Mouse (Mus musculus) E14TG2a.4 (cell line): ENCODE measurements at regions not wholly inside any gene's neighbourhood (a gene's known extent, or its start where the extent isn't known, plus 50 kb on each side); places are given as distances from the start of the nearest gene placed in this dataset.

Experiments
- H3K27me3 ChIP-seq: 2 replicates; pipeline ENCODE4 v1.6.1; 2014; ENCODE audit warnings: low read length, control low read depth; ENCODE audit not compliant: insufficient read depth
- H3K36me3 ChIP-seq: 2 replicates; pipeline ENCODE4 v1.6.1; 2014; ENCODE audit warnings: low read length, control low read depth; ENCODE audit not compliant: insufficient read depth
- H3K4me1 ChIP-seq: replicated peaks from 2 replicates; pipeline ENCODE4 v1.6.1; 2014; ENCODE audit warnings: low read depth, low read length, control low read depth
- H3K4me3 ChIP-seq: replicated peaks from 2 replicates; pipeline ENCODE4 v1.5.1; 2014; ENCODE audit warnings: mild to moderate bottlenecking, low read length
- H3K9me3 ChIP-seq: 2 replicates; pipeline ENCODE4 v1.6.1; 2014; ENCODE audit warnings: low read length, control low read depth
- CTCF ChIP-seq: conservative IDR thresholded peaks from 2 replicates; pipeline ENCODE4 v1.5.1; 2014; ENCODE audit warnings: low read length
- NANOG ChIP-seq: IDR thresholded peaks from 2 replicates; pipeline ENCODE4 v1.6.1; 2014; ENCODE audit warnings: borderline replicate concordance, low read length, mixed read lengths
- POU5F1 ChIP-seq: IDR thresholded peaks from 2 replicates; pipeline ENCODE4 v1.6.1; 2014; ENCODE audit warnings: low read length, borderline replicate concordance

DNA sequence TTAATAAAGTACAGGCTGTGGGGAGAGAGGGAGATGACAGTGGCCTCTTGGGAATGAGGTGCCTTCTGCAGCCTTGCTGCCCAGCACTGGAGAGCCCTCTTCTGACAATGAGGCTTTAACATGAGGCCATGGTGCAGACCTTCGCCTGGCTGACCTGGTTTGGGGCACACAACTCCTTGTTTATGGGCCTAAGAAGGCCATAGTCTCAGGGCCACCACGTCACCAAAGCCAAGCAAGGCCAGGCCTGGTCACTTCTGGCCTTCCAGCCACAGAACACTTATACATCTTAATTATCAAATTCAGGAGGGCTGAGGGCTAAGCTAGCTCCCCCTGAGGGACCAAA, 70.7 kb upstream of the Ptpn1 start:
- Histone ChIP-seq H3K27me3 (no peaks in the 10 kb centered on the region; the same call in 1 of the 2 replicates), H3K4me3 (no peak overlapping the region), H3K36me3 (no peaks in the 10 kb centered on the region), H3K4me1 (no peaks in the 10 kb centered on the region), H3K9me3 (no peaks in the 10 kb centered on the region)
- TF ChIP-seq NANOG, result no peak
- TF ChIP-seq POU5F1, result no peak
- no peak for TF ChIP-seq CTCF

DNA sequence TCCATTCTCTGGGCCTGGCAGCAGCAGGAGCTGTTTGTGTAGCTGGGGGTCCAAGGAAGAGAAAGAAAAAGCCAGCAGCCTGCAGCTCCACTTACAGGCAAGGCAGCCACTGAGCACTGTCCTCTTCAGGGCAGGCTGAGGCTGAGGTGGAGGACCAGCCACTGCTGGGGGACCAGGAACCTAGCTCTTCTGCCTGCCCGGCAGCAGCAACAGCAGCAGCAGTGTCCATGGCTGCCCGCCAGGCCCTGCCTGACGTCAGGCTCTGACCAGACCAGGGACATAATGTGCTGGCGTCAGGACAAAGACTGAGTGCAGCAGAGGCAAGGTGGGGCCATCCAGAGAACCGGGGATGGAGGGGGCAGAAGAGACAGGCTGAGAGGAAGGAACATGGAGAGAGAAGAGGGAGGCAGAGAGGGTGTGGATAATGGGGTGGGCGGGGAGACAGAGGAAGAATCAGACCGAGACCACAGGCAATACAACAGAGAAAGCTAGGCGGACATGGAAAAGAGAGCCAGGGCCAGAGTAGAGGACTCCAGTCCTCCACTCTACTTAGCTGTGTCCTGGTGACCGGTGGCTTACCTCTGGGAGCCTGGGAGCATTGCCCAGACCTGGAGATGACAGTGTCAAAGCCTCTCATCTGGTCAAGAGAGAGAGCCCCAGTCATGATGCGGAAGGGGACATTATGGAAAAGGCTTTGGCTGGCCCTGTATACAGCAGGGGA, 71.2 kb upstream of the Ptpn1 start:
- H3K4me1 ChIP-seq, result no peaks in the 10 kb centered on the region
- no peaks in the 10 kb centered on the region for H3K9me3 ChIP-seq
- H3K4me3 ChIP-seq, result no peak overlapping the region
- TF ChIP-seq CTCF (no peak), NANOG (no peak), POU5F1 (no peak)
- no peaks in the 10 kb centered on the region; the same call in 1 of the 2 replicates for H3K27me3 ChIP-seq
- no peaks in the 10 kb centered on the region for H3K36me3 ChIP-seq

DNA sequence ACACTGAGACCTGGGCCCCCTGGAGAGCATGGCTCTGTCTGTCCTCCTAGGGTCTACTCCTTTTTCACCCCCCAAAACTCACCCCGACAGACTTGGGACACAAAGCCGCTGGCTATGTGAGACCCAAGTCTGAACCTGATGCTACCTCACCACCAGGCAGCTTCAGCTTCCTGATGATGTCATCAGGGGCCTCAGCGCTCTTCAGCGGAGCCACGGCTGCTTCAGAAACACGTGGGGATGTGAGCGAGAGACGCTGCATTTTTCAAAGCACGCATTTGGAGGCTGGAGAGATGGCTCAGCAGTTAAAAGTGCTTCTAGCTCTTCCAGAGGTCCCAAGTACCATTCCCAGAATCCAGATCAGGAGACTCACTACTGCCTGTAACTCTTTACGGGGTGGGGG, 72.3 kb upstream of the Ptpn1 start:
- peaks cover 4% of the 10 kb centered on the region for H3K9me3 ChIP-seq
- H3K4me3 ChIP-seq, result no peak overlapping the region
- no peaks in the 10 kb centered on the region for H3K4me1 ChIP-seq
- no peak for TF ChIP-seq NANOG
- no peak for TF ChIP-seq CTCF
- TF ChIP-seq POU5F1, result no peak
- no peaks in the 10 kb centered on the region; the same call in 1 of the 2 replicates for H3K27me3 ChIP-seq
- H3K36me3 ChIP-seq, result no peaks in the 10 kb centered on the region

DNA sequence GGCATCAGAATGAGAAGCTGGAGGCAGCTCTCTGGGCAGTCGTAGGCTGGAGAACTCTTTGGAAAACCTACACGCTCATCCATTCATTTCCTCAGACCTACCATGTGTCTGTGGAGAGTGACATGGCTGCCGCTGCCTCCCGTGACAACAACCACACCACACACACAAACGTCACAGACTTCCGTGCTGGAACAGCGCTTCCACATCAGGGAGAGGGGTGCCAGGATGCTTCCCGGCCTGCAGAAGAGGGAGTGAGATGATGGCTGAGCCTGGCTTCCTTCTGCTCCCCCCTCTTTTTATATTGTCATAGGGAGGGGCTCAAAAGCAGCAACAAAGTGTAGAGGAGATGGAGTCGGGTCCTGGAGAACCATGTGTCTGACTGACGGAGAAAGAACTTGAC, 73.5 kb upstream of the Ptpn1 start:
- no peaks in the 10 kb centered on the region for H3K4me1 ChIP-seq
- H3K27me3 ChIP-seq, result no peaks in the 10 kb centered on the region; the same call in 1 of the 2 replicates
- TF ChIP-seq NANOG (no peak), POU5F1 (no peak), CTCF (no peak)
- no peak overlapping the region for H3K4me3 ChIP-seq
- no peaks in the 10 kb centered on the region for H3K36me3 ChIP-seq
- peaks cover 5% of the 10 kb centered on the region for H3K9me3 ChIP-seq

DNA sequence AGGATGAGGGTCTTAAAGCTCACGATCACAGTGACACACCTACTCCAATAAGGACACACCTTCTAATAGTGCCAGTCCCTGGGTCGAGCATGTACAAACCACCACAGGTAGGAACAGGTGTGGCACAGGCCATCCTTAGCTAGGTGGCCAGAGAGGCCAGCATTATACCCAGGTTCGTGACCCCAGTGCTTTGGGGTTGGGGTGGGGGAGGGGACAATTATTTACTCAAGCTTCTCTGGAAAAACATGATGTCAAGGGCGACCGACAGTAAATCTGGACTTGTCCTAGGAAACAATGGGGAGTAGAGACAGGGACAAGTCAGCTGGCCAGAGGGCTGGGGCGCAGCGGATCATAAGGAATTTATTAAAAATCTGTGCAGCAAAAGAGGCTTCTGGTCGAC, 73.9 kb upstream of the Ptpn1 start:
- Histone ChIP-seq H3K36me3 (no peaks in the 10 kb centered on the region), H3K4me3 (no peak overlapping the region), H3K4me1 (no peaks in the 10 kb centered on the region), H3K9me3 (peaks cover 5% of the 10 kb centered on the region), H3K27me3 (no peaks in the 10 kb centered on the region; the same call in 1 of the 2 replicates)
- TF ChIP-seq POU5F1 (no peak), CTCF (no peak), NANOG (no peak)

DNA sequence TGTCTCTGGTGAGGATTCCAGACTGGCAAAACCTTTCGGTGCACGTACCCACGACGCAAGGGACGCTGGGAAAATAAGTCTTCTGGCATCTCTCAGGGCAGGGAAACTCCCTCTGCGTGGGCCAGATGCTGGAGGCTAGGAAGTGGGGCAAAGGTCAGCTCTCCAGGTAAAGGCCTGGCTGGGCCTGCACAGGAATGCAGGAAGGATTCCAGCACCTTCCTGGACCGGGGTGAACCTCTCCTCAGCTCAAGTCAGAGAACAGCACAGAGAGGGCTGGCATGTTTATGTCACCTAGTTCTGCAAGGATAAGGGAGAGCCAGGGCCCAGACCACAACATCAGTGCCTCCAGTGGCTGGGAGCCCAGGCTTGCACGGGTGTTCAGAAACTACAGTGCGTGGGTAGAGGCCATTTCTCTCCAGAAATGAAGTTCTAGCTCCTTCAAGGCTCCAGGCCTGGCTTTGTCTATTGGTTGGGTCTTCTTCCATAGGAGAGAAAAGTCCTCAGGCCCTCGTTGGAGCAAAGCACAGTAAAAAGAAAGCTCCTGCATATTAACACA, 74.9 kb upstream of the Ptpn1 start:
- Histone ChIP-seq H3K27me3 (peaks cover 2% of the 10 kb centered on the region; the same call in 1 of the 2 replicates), H3K36me3 (no peaks in the 10 kb centered on the region), H3K4me1 (no peaks in the 10 kb centered on the region), H3K9me3 (peaks cover 5% of the 10 kb centered on the region), H3K4me3 (no peak overlapping the region)
- no peak for TF ChIP-seq POU5F1
- no peak for TF ChIP-seq CTCF
- no peak for TF ChIP-seq NANOG

DNA sequence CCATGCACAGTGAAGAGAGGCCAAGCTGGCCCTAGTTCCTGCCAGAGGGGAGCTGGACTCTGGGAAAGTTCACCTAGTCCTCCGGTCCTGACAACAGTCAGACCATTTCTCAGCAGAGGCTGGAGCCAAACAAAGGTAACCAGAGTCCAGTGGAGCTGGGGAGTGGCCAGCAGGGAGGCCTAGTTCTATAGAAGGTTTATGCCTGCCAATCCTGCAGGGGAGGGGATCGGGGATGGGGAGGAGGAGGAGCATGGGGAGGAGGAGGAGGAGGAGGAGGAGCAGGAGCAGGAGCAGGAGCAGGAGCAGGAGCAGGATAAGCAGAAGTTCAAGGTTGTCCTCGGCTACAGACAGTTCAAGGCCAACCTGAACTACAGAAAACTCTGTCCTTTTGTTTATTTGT, 75.8 kb upstream of the Ptpn1 start:
- Histone ChIP-seq H3K36me3 (no peaks in the 10 kb centered on the region), H3K27me3 (peaks cover 4% of the 10 kb centered on the region; the same call in 1 of the 2 replicates), H3K9me3 (peaks cover 5% of the 10 kb centered on the region), H3K4me3 (no peak overlapping the region), H3K4me1 (no peaks in the 10 kb centered on the region)
- TF ChIP-seq CTCF (no peak), POU5F1 (no peak), NANOG (no peak)

DNA sequence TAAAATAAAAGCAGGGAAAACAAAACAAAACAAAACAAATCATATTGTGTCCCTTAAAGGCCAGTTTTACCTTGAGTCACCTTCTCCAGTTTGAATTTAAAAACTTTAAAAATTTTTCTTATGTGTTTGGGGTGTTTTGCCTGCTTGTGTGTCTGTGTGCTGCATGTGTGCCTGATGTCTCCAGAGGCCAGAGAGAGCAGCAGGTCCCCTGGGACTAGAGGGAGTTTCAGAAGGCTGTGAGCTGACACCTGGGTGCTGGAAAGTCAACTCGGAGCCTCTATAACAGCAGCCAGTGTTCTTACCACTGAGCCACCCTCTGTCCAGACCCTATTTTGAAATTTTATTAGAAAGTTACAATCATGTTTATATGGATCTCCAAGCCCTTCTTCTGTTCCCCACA, 77.8 kb upstream of the Ptpn1 start:
- no peak for TF ChIP-seq CTCF
- TF ChIP-seq NANOG, result no peak
- no peak for TF ChIP-seq POU5F1
- H3K36me3 ChIP-seq, result no peaks in the 10 kb centered on the region

More for the DNA sequence above, 77.8 kb upstream of the Ptpn1 start:
- peaks cover 7% of the 10 kb centered on the region for H3K9me3 ChIP-seq
- H3K4me3 ChIP-seq, result no peak overlapping the region
- no peaks in the 10 kb centered on the region for H3K4me1 ChIP-seq
- peaks cover 8% of the 10 kb centered on the region; the same call in 1 of the 2 replicates for H3K27me3 ChIP-seq
